Mouse (Mus musculus) MEL (cell line): ENCODE measurements around the gene Daam1. TPM values are rescaled to one million over a fixed set of nuclear protein-coding genes. Genes with fewer than 3 reads are reported as not detected.
A peak's percentile ranks its signal among the peaks of the same experiment; 100 is the strongest.

Experiments used
- DNase-seq: peaks from one replicate; pipeline ENCODE4 v3.0.0; 2011; ENCODE audit warnings: low read depth, low spot score
- H3K27ac ChIP-seq: 2 replicates; pipeline ENCODE4 v1.5.1; 2012; ENCODE audit warnings: low read depth, mild to moderate bottlenecking, control low read depth, low read length, moderate library complexity; ENCODE audit not compliant: control insufficient read depth
- H3K27me3 ChIP-seq, 2 experiments: fragments of 150-350 bp in 1 of 2; sonication (generic) in 1 of 2; 2 replicates each; pipeline ENCODE4 v1.6.1; 2012; ENCODE audit warnings: low read length in 2 of 2, mild to moderate bottlenecking in 2 of 2, improper control_type of control experiment in 1 of 2, moderate library complexity in 1 of 2; ENCODE audit not compliant: insufficient read depth in 2 of 2, control insufficient read depth in 1 of 2
- H3K36me3 ChIP-seq, 2 experiments: 2 replicates each; pipeline ENCODE4 v1.6.1; 2012 to 2014; ENCODE audit warnings: low read length in 2 of 2, improper control_type of control experiment in 1 of 2, inconsistent platforms in 1 of 2, mild to moderate bottlenecking in 1 of 2; ENCODE audit not compliant: insufficient read depth in 2 of 2, control insufficient read depth in 1 of 2
- H3K4me1 ChIP-seq, 2 experiments: fragments of 150-350 bp in 1 of 2; sonication (generic) in 1 of 2; 2 replicates each; pipeline ENCODE4 v1.6.1; 2012; ENCODE audit warnings: low read length in 2 of 2, improper control_type of control experiment in 1 of 2, mild to moderate bottlenecking in 1 of 2; ENCODE audit not compliant: insufficient read depth in 2 of 2, control insufficient read depth in 1 of 2
- H3K4me3 ChIP-seq, 2 experiments: fragments of 150-350 bp in 1 of 2; sonication (generic) in 1 of 2; 2 replicates each; pipeline ENCODE4 v1.5.1; 2012; ENCODE audit warnings: low read depth in 2 of 2, low read length in 2 of 2, mild to moderate bottlenecking in 2 of 2, moderate library complexity in 2 of 2, control low read depth in 1 of 2, improper control_type of control experiment in 1 of 2; ENCODE audit not compliant: control insufficient read depth in 1 of 2, insufficient read depth in 1 of 2
- H3K79me2 ChIP-seq: 2 replicates; pipeline ENCODE4 v1.6.1; 2012; ENCODE audit warnings: mild to moderate bottlenecking, low read length, moderate library complexity; ENCODE audit not compliant: control insufficient read depth, poor library complexity, insufficient read depth
- H3K9ac ChIP-seq: 2 replicates; pipeline ENCODE4 v1.6.1; 2012; ENCODE audit warnings: low read depth, mild to moderate bottlenecking, control low read depth, low read length, moderate library complexity; ENCODE audit not compliant: control insufficient read depth, poor library complexity, severe bottlenecking
- H3K9me3 ChIP-seq: fragments of 150-350 bp; sonication (generic); replicated peaks from 2 replicates; pipeline ENCODE4 v1.6.1; 2012; ENCODE audit warnings: mild to moderate bottlenecking, low read length, improper control_type of control experiment, moderate library complexity; ENCODE audit not compliant: insufficient read depth
- EP300 ChIP-seq, 2 experiments: IDR thresholded peaks; 2 replicates each; pipeline ENCODE4 v1.6.1; 2011; ENCODE audit warnings: improper control_type of control experiment in 2 of 2, low read length in 2 of 2, low read depth in 1 of 2, mild to moderate bottlenecking in 1 of 2
- ETS1 ChIP-seq: IDR thresholded peaks from 2 replicates; pipeline ENCODE4 v1.6.1; 2012; ENCODE audit warnings: low read depth, mild to moderate bottlenecking, inconsistent platforms, low read length, improper control_type of control experiment, moderate library complexity
- GATA1 ChIP-seq: IDR thresholded peaks from 2 replicates; pipeline ENCODE4 v1.6.1; 2011; ENCODE audit warnings: low read depth, low read length, improper control_type of control experiment
- MAFK ChIP-seq: IDR thresholded peaks from 2 replicates; pipeline ENCODE4 v1.6.1; 2011; ENCODE audit warnings: low read depth, mild to moderate bottlenecking, low read length, improper control_type of control experiment, borderline replicate concordance
- MAX ChIP-seq: IDR thresholded peaks from 2 replicates; pipeline ENCODE4 v1.6.1; 2011; ENCODE audit warnings: low read length, improper control_type of control experiment
- MAZ ChIP-seq: IDR thresholded peaks from 2 replicates; pipeline ENCODE4 v1.6.1; 2012; ENCODE audit warnings: low read depth, mild to moderate bottlenecking, inconsistent platforms, low read length, improper control_type of control experiment
- MEF2A ChIP-seq: IDR thresholded peaks from 2 replicates; pipeline ENCODE4 v1.6.1; 2014; ENCODE audit warnings: low read depth, mild to moderate bottlenecking, inconsistent platforms, low read length, improper control_type of control experiment; ENCODE audit not compliant: poor library complexity, insufficient replicate concordance, severe bottlenecking; ENCODE audit errors: extremely low read depth
- MYC ChIP-seq: IDR thresholded peaks from 2 replicates; pipeline ENCODE4 v1.6.1; 2011; ENCODE audit warnings: low read depth, mild to moderate bottlenecking, low read length, improper control_type of control experiment, moderate library complexity
- NELFE ChIP-seq: IDR thresholded peaks from 2 replicates; pipeline ENCODE4 v1.6.1; 2011; ENCODE audit warnings: low read depth, low read length, improper control_type of control experiment
- NRF1 ChIP-seq: IDR thresholded peaks from 2 replicates; pipeline ENCODE4 v1.6.1; 2014; ENCODE audit warnings: low read depth, mild to moderate bottlenecking, inconsistent platforms, low read length, improper control_type of control experiment, moderate library complexity; ENCODE audit not compliant: poor library complexity, insufficient read depth, severe bottlenecking
- POLR2AphosphoS2 ChIP-seq: IDR thresholded peaks from 2 replicates; pipeline ENCODE4 v1.6.1; 2011; ENCODE audit warnings: low read length, improper control_type of control experiment
- POLR2AphosphoS5 ChIP-seq: IDR thresholded peaks from 2 replicates; pipeline ENCODE4 v1.6.1; 2012; ENCODE audit warnings: low read depth, borderline replicate concordance, mild to moderate bottlenecking, inconsistent platforms, low read length, moderate library complexity, mixed read lengths
- RAD21 ChIP-seq: IDR thresholded peaks from 2 replicates; pipeline ENCODE4 v1.6.1; 2011; ENCODE audit warnings: mild to moderate bottlenecking, low read depth, low read length, improper control_type of control experiment
- RCOR1 ChIP-seq: IDR thresholded peaks from 2 replicates; pipeline ENCODE4 v1.6.1; 2012; ENCODE audit warnings: low read depth, mild to moderate bottlenecking, inconsistent platforms, low read length, improper control_type of control experiment
- SIN3A ChIP-seq: IDR thresholded peaks from 2 replicates; pipeline ENCODE4 v1.6.1; 2012; ENCODE audit warnings: low read length, improper control_type of control experiment, inconsistent platforms
- SMC3 ChIP-seq: IDR thresholded peaks from 2 replicates; pipeline ENCODE4 v1.6.1; 2011; ENCODE audit warnings: low read depth, low read length, improper control_type of control experiment
- TAL1 ChIP-seq: IDR thresholded peaks from 2 replicates; pipeline ENCODE4 v1.6.1; 2012; ENCODE audit warnings: mild to moderate bottlenecking, inconsistent platforms, low read length, moderate library complexity, mixed read lengths
- TBP ChIP-seq: IDR thresholded peaks from 2 replicates; pipeline ENCODE4 v1.8.0; 2011; ENCODE audit warnings: low read depth, low read length, improper control_type of control experiment
- TCF12 ChIP-seq: IDR thresholded peaks from 2 replicates; pipeline ENCODE4 v1.6.1; 2014; ENCODE audit warnings: low read depth, mild to moderate bottlenecking, inconsistent platforms, low read length, improper control_type of control experiment, moderate library complexity
- USF1 ChIP-seq: IDR thresholded peaks from 2 replicates; pipeline ENCODE4 v1.6.1; 2014; ENCODE audit warnings: low read depth, mild to moderate bottlenecking, inconsistent platforms, low read length, improper control_type of control experiment, moderate library complexity
- USF2 ChIP-seq, 2 experiments: IDR thresholded peaks; 2 replicates each; pipeline ENCODE4 v1.6.1; 2011 to 2012; ENCODE audit warnings: improper control_type of control experiment in 2 of 2, low read length in 2 of 2, borderline replicate concordance in 1 of 2, inconsistent platforms in 1 of 2, low read depth in 1 of 2, mild to moderate bottlenecking in 1 of 2; ENCODE audit not compliant: insufficient read depth in 1 of 2
- ZC3H11A ChIP-seq: IDR thresholded peaks from 2 replicates; pipeline ENCODE4 v1.6.1; 2012; ENCODE audit warnings: low read depth, mild to moderate bottlenecking, inconsistent platforms, low read length, improper control_type of control experiment
- ZMIZ1 ChIP-seq: IDR thresholded peaks from 2 replicates; pipeline ENCODE4 v1.6.1; 2012; ENCODE audit warnings: low read depth, mild to moderate bottlenecking, inconsistent platforms, low read length, improper control_type of control experiment, moderate library complexity
- ZNF384 ChIP-seq: IDR thresholded peaks from 2 replicates; pipeline ENCODE4 v1.6.1; 2012; ENCODE audit warnings: low read depth, mild to moderate bottlenecking, inconsistent platforms, low read length, improper control_type of control experiment
- polyA plus RNA-seq, 2 experiments: library from polyadenylated mRNA; stranded (reverse) in 1 of 2; unstranded in 1 of 2; fragments of >175 nt in 1 of 2; fragments of >200 nt in 1 of 2; gene quantifications; 2 replicates each; pipeline versions ENCODE4 v1.2.1 to v1.2.4; 2012; ENCODE audit warnings: low replicate concordance in 2 of 2, low read depth in 1 of 2; ENCODE audit not compliant: insufficient read length in 2 of 2, insufficient read depth in 1 of 2, missing spikeins in 1 of 2
- total RNA-seq: library from RNA; depleted of rRNA; stranded (reverse); fragments of 300-350 nt; gene quantifications from 2 replicates; pipeline ENCODE4 v1.2.3, GENCODE M21; 2012

Gene Daam1
- total and polyA plus RNA-seq, 3 experiments, result 9.2 to 12.0 TPM; not detected in 1

GRCm38 (mm10) chr12:71996920-71997319, 166.0 kb downstream of the Daam1 start:
- peaks cover 7 to 11% of the 10 kb centered on the region in 2 experiments; a peak in 3 of 4 replicates for H3K4me1 ChIP-seq
- no peaks in the 10 kb centered on the region for H3K27me3 ChIP-seq
- H3K36me3 ChIP-seq, result peaks cover 0 to 2% of the 10 kb centered on the region in 2 experiments; a peak in 3 of 4 replicates
- no peak for TF ChIP-seq ZMIZ1
- no peaks in the 10 kb centered on the region for H3K9me3 ChIP-seq
- no peak overlapping the region for H3K9ac ChIP-seq
- H3K79me2 ChIP-seq, result no peaks in the 10 kb centered on the region
- no peak for DNase-seq
- no peak overlapping the region for H3K4me3 ChIP-seq
- no peak overlapping the region for H3K27ac ChIP-seq

DNA sequence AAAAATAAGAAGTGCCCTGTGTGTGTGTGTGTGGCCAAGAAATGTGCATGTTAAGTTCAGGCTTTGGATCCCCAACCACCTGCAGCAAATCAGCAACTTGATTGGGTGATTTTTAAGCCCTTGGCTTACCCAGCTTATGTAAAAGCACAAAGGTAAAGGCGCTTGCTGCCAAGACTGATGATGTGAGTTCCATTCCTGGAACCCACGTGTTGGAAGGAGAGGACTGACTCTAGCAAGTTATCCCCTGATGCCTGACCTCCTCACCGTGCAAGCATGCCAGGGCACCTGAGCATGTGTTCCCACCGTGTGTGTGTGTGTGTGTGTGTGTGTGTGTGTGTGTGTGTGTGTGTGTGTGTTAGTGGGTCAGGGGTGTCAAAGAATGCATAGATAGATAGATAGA, 166.5 kb downstream of the Daam1 start:
- no peaks in the 10 kb centered on the region for H3K27me3 ChIP-seq
- no peak overlapping the region for H3K9ac ChIP-seq
- H3K27ac ChIP-seq, result no peak overlapping the region
- no peak for DNase-seq
- TF ChIP-seq MAFK (no peak), POLR2AphosphoS5 (no peak), SMC3 (no peak), MAX (no peak), MAZ (no peak), ZNF384 (no peak), TCF12 (no peak), GATA1 (no peak), NELFE (no peak), ZC3H11A (no peak), MEF2A (no peak), POLR2AphosphoS2 (no peak), RAD21 (no peak), TBP (no peak)
- no peak overlapping the region for H3K4me3 ChIP-seq
- H3K36me3 ChIP-seq, result peaks cover 0 to 2% of the 10 kb centered on the region in 2 experiments; a peak in 3 of 4 replicates
- no peaks in the 10 kb centered on the region for H3K79me2 ChIP-seq
- H3K4me1 ChIP-seq, result peaks cover 7 to 11% of the 10 kb centered on the region in 2 experiments; a peak in 3 of 4 replicates
- H3K9me3 ChIP-seq, result no peaks in the 10 kb centered on the region

DNA sequence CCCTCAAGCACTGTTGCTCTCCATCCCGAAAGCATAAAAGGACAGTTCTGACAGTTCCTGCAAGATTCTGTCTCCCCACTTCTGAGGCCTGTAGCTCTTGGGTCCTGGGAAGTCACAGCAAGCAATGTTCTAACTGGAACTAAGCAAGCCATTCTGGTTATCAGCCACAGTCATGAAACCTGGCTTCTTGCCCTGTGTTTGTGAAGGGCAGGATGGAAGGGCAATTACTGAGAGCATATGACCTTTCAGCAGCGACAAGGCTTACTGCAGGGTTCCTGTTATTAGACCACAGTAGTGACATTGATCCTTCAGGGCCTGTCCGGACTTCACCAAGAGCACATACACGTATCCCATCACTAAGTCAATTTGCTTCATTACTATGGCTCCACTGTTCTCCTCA, 167.8 kb downstream of the Daam1 start:
- Histone ChIP-seq H3K4me1 (peaks cover 7 to 11% of the 10 kb centered on the region in 2 experiments; a peak in 3 of 4 replicates), H3K9ac (no peak overlapping the region), H3K4me3 (no peak overlapping the region), H3K36me3 (no peaks in the 10 kb centered on the region; a peak in 1 of 4 replicates), H3K9me3 (no peaks in the 10 kb centered on the region), H3K79me2 (no peaks in the 10 kb centered on the region), H3K27me3 (no peaks in the 10 kb centered on the region), H3K27ac (no peak overlapping the region)
- peak; percentile 71 for DNase-seq
- no peak for TF ChIP-seq MAZ
- TF ChIP-seq NELFE, result no peak
- no peak for TF ChIP-seq NRF1
- TF ChIP-seq GATA1, result peak; percentile 60
- no peak for TF ChIP-seq TAL1
- TF ChIP-seq RCOR1, result no peak
- no peak for TF ChIP-seq POLR2AphosphoS5
- no peak for TF ChIP-seq TBP
- TF ChIP-seq MYC, result no peak
- TF ChIP-seq EP300 (IDR thresholded peaks at IDR 0.05; ENCODE audit: low read depth in 1 of 2, low read length in 2 of 2), result peak in 1 of 2 experiments; percentile 32; a peak in 2 of 4 replicates
- peak; percentile 17; the same call in 1 of the 2 replicates for TF ChIP-seq USF1
- peak; percentile 15; the same call in 1 of the 2 replicates for TF ChIP-seq ETS1
- TF ChIP-seq USF2 (IDR thresholded peaks at IDR 0.05; ENCODE audit: borderline replicate concordance in 1 of 2, insufficient read depth in 1 of 2, low read depth in 1 of 2, low read length in 2 of 2), result no peak
- 0 out of 2 replicates have a peak, but pooled peaks have one; percentile 22 for TF ChIP-seq MAX
- no peak for TF ChIP-seq SIN3A
- no peak for TF ChIP-seq ZNF384
- 0 out of 2 replicates have a peak, but pooled peaks have one; percentile 6 for TF ChIP-seq SMC3
